Mouse (Mus musculus) spleen, adult 2 months (tissue): ENCODE measurements around the gene Vrk1.

Experiments
- CTCF ChIP-seq: fragments of 200-500 bp; IDR thresholded peaks from 2 replicates; pipeline ENCODE4 v1.5.1; 2011; ENCODE audit warnings: mild to moderate bottlenecking, inconsistent platforms; ENCODE audit not compliant: insufficient read depth, insufficient read length, insufficient replicate concordance; ENCODE audit errors: extremely low read depth
- POLR2A ChIP-seq: fragments of 200-500 bp; IDR thresholded peaks from 2 replicates; pipeline ENCODE4 v1.6.1; 2011; ENCODE audit warnings: low read depth, low read length, inconsistent platforms

DNA sequence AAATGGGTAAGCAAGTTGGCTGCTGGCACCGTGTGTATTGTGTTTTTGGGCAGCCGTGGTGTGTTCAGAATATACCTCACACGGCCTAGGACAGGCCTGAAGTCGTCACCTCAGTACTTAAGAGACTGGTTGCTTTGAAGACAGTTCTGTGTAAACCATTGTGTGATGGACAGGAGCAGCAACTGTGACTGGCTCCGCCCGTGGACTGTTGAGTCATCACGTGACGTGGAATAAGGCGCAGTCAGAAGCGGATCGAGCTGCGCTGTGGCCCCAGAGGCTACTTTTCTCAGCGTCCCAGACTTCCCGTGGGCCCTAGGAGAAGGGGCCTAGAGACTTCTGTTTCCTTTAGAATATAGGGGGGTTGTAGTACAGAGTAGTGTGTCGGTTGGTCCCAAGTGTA, 66.1 kb downstream of the Vrk1 start:
- TF ChIP-seq POLR2A (no peak), CTCF (no peak)
